Mouse (Mus musculus) liver, embryonic 16.5 days (tissue): ENCODE measurements around the gene Msh5. TPM values are rescaled to one million over a fixed set of nuclear protein-coding genes. Genes with fewer than 3 reads are reported as not detected.

Experiments
- ATAC-seq: fragments of 200-750 bp; cut with Nextera tagmentation; 2 replicates; pipeline ENCODE4 v1.8.0; 2017; ENCODE audit warnings: low read depth, mild to moderate bottlenecking, moderate number of reproducible peaks, moderate library complexity
- H3K27ac ChIP-seq: fragments of 300-500 bp; sonication (generic); 2 replicates; pipeline ENCODE4 v1.5.1; 2014; ENCODE audit warnings: mild to moderate bottlenecking, low read length
- H3K27me3 ChIP-seq: fragments of 300-500 bp; sonication (generic); 2 replicates; pipeline ENCODE4 v1.6.1; 2014; ENCODE audit warnings: low read depth, low read length, mixed read lengths; ENCODE audit not compliant: control insufficient read depth, insufficient read depth
- H3K36me3 ChIP-seq: fragments of 300-500 bp; sonication (generic); 2 replicates; pipeline ENCODE4 v1.6.1; 2014; ENCODE audit warnings: mild to moderate bottlenecking; ENCODE audit not compliant: control insufficient read depth, insufficient read depth
- H3K4me1 ChIP-seq: fragments of 300-500 bp; sonication (generic); 2 replicates; pipeline ENCODE4 v1.6.1; 2014; ENCODE audit warnings: low read depth, low read length, mixed read lengths; ENCODE audit not compliant: control insufficient read depth
- H3K4me2 ChIP-seq: fragments of 300-500 bp; sonication (generic); 2 replicates; pipeline ENCODE4 v1.6.1; 2014; ENCODE audit warnings: low read depth, low read length, mixed read lengths
- H3K4me3 ChIP-seq: fragments of 300-500 bp; sonication (generic); 2 replicates; pipeline ENCODE4 v1.5.1; 2014; ENCODE audit warnings: low read depth, mild to moderate bottlenecking, low read length
- H3K9ac ChIP-seq: fragments of 300-500 bp; sonication (generic); 2 replicates; pipeline ENCODE4 v1.6.1; 2014; ENCODE audit warnings: low read depth, low read length
- H3K9me3 ChIP-seq: fragments of 300-500 bp; sonication (generic); replicated peaks from 2 replicates; pipeline ENCODE4 v1.6.1; 2016; ENCODE audit warnings: low read length; ENCODE audit not compliant: control insufficient read depth
- WGBS: fragments of 180-500 bp; shearing (Covaris S2); extraction: QIAGEN DNeasy Blood & Tissue Kit; methylation state at CpG from one replicate; pipeline ENCODE4 v1.1.7; 2014; ENCODE audit not compliant: insufficient replicate concordance; 5-methylcytosine and 5-hydroxymethylcytosine counted together
- polyA plus RNA-seq: library from polyadenylated mRNA; unstranded; fragments of >200 nt; fragmentation: Nextera tagmentation; extraction: Ambion mirVana; gene quantifications from 2 replicates; pipeline ENCODE4 v1.2.1, GENCODE M21; 2015

Gene Msh5
- polyA plus RNA-seq, 1 experiment from 2014 or later, result 4.2 TPM

GRCm38 (mm10) chr17:34979631-34980030, 66.9 kb downstream of the Msh5 start:
- no peaks in the 10 kb centered on the region for H3K9me3 ChIP-seq
- no peak overlapping the region for H3K4me3 ChIP-seq
- ATAC-seq, result no peak
- no peaks in the 10 kb centered on the region for H3K27me3 ChIP-seq
- peak overlapping the region; percentile 8; the same call in 1 of the 2 replicates for H3K27ac ChIP-seq
- 72% methylated on average over 4 of the region's 4 CpGs for WGBS
- peaks cover 24% of the 10 kb centered on the region for H3K4me1 ChIP-seq
- H3K4me2 ChIP-seq, result no peak overlapping the region
- H3K36me3 ChIP-seq, result no peaks in the 10 kb centered on the region
- no peak overlapping the region for H3K9ac ChIP-seq

Other genes starting within 250 kb of the Msh5 start
- 0.70 and 4.9 TPM in 2 replicates for gene Cyp21a1, start 242.2 kb downstream of the Msh5 start, polyA plus RNA-seq
- 10.7 and 11.7 TPM in 2 replicates for gene Stk19, start 209.8 kb downstream of the Msh5 start, polyA plus RNA-seq
- gene Dxo, start 209.7 kb downstream of the Msh5 start, polyA plus RNA-seq, result 25.6 and 27.6 TPM in 2 replicates
- 24.8 and 27.3 TPM in 2 replicates for gene Skiv2l, start 196.5 kb downstream of the Msh5 start, polyA plus RNA-seq
- 41.4 and 42.3 TPM in 2 replicates for gene Nelfe, start 196.4 kb downstream of the Msh5 start, polyA plus RNA-seq
- 384 and 472 TPM in 2 replicates for gene Cfb, start 184.2 kb downstream of the Msh5 start, polyA plus RNA-seq
- gene Zbtb12, start 167.3 kb downstream of the Msh5 start, polyA plus RNA-seq, result 0.26 and 0.37 TPM in 2 replicates
- gene Gm20547, start 164.7 kb downstream of the Msh5 start, polyA plus RNA-seq, result not detected in 2 replicates
- gene C2, start 148.5 kb downstream of the Msh5 start, polyA plus RNA-seq, result 30.6 and 33.9 TPM in 2 replicates
- gene Ehmt2, start 148.3 kb downstream of the Msh5 start, polyA plus RNA-seq, result 12.4 and 15.2 TPM in 2 replicates
- 2.6 and 3.6 TPM in 2 replicates for gene Slc44a4, start 132.3 kb downstream of the Msh5 start, polyA plus RNA-seq
- gene Neu1, start 115.5 kb downstream of the Msh5 start, polyA plus RNA-seq, result 17.8 and 20.6 TPM in 2 replicates
- 0.05 TPM in 1 of 2 replicates, not detected in the other for gene Hspa1b, start 87.5 kb downstream of the Msh5 start, polyA plus RNA-seq
- gene Gm20481, start 76.8 kb downstream of the Msh5 start, polyA plus RNA-seq, result not detected in 2 replicates
- gene Hspa1a, start 74.6 kb downstream of the Msh5 start, polyA plus RNA-seq, result 0.87 and 1.5 TPM in 2 replicates
- 0.21 and 0.27 TPM in 2 replicates for gene Hspa1l, start 74.0 kb downstream of the Msh5 start, polyA plus RNA-seq
- gene Lsm2, start 64.9 kb downstream of the Msh5 start, polyA plus RNA-seq, result 97.6 and 103 TPM in 2 replicates
- gene Vars, start 45.8 kb downstream of the Msh5 start, polyA plus RNA-seq, result 82.2 and 90.1 TPM in 2 replicates
- 0.09 and 0.13 TPM in 2 replicates for gene Vwa7, start 30.2 kb downstream of the Msh5 start, polyA plus RNA-seq
- 2.2 and 2.6 TPM in 2 replicates for gene Sapcd1, start 18.7 kb downstream of the Msh5 start, polyA plus RNA-seq
- 112 and 121 TPM in 2 replicates for gene Clic1, start 3.2 kb upstream of the Msh5 start, polyA plus RNA-seq
- gene Ddah2, start 12.3 kb upstream of the Msh5 start, polyA plus RNA-seq, result 16.3 and 18.1 TPM in 2 replicates
- gene Ly6g6c, start 18.6 kb upstream of the Msh5 start, polyA plus RNA-seq, result 0.24 and 0.37 TPM in 2 replicates
- 3.4 and 4.5 TPM in 2 replicates for gene Mpig6b, start 19.4 kb upstream of the Msh5 start, polyA plus RNA-seq
- gene Ly6g6e, start 30.2 kb upstream of the Msh5 start, polyA plus RNA-seq, result 0.17 TPM in 1 of 2 replicates, not detected in the other
- gene Ly6g6d, start 31.3 kb upstream of the Msh5 start, polyA plus RNA-seq, result 0.55 and 0.77 TPM in 2 replicates
- gene Ly6g6f, start 38.9 kb upstream of the Msh5 start, polyA plus RNA-seq, result 4.0 and 5.7 TPM in 2 replicates
- 47.4 and 52.1 TPM in 2 replicates for gene Abhd16a, start 42.5 kb upstream of the Msh5 start, polyA plus RNA-seq
- not detected in 2 replicates for gene Ly6g5c, start 61.5 kb upstream of the Msh5 start, polyA plus RNA-seq
- 0.33 and 0.35 TPM in 2 replicates for gene Ly6g5b, start 68.7 kb upstream of the Msh5 start, polyA plus RNA-seq
- gene Gpank1, start 74.7 kb upstream of the Msh5 start, polyA plus RNA-seq, result 12.4 and 12.9 TPM in 2 replicates
- gene Csnk2b, start 75.3 kb upstream of the Msh5 start, polyA plus RNA-seq, result 115 and 123 TPM in 2 replicates
- gene D17H6S53E, start 79.6 kb upstream of the Msh5 start, polyA plus RNA-seq, result 2.7 TPM in 2 replicates
- gene Apom, start 85.3 kb upstream of the Msh5 start, polyA plus RNA-seq, result 959 and 972 TPM in 2 replicates
- 19.7 and 21.4 TPM in 2 replicates for gene Bag6, start 88.4 kb upstream of the Msh5 start, polyA plus RNA-seq
- gene Prrc2a, start 118.2 kb upstream of the Msh5 start, polyA plus RNA-seq, result 38.4 and 45.0 TPM in 2 replicates
- gene Aif1, start 129.3 kb upstream of the Msh5 start, polyA plus RNA-seq, result 22.8 and 23.2 TPM in 2 replicates
- gene Lst1, start 141.7 kb upstream of the Msh5 start, polyA plus RNA-seq, result 38.8 and 41.4 TPM in 2 replicates
- 1.2 and 2.4 TPM in 2 replicates for gene Ltb, start 147.7 kb upstream of the Msh5 start, polyA plus RNA-seq
- 0.36 and 0.48 TPM in 2 replicates for gene Tnf, start 155.3 kb upstream of the Msh5 start, polyA plus RNA-seq
- not detected in 2 replicates for gene Lta, start 158.6 kb upstream of the Msh5 start, polyA plus RNA-seq
- not detected in 2 replicates for gene Gm16181, start 174.1 kb upstream of the Msh5 start, polyA plus RNA-seq
- gene Atp6v1g2, start 186.9 kb upstream of the Msh5 start, polyA plus RNA-seq, result 0.58 and 1.0 TPM in 2 replicates
- 2.8 and 2.9 TPM in 2 replicates for gene Nfkbil1, start 189.0 kb upstream of the Msh5 start, polyA plus RNA-seq
- 128 and 133 TPM in 2 replicates for gene Ddx39b, start 195.0 kb upstream of the Msh5 start, polyA plus RNA-seq
- gene H2-D1, start 216.0 kb upstream of the Msh5 start, polyA plus RNA-seq, result 98.3 and 107 TPM in 2 replicates